Comparison of ENCODE assay signal across 20 mouse cellular contexts in genomic region chr17:14254616-14255015, GRCm38 (mm10). TPM values are rescaled to one million over a fixed set of nuclear protein-coding genes. Genes with fewer than 3 reads are reported as not detected.
DNase-seq lines count a peak whose midpoint lies in the region; ATAC-seq and TF ChIP-seq lines count a peak whose summit lies in the region.
"Had no signal": no experiment of that assay in that cellular context is flagged by ENCODE, and none has a peak within 500 bp of the region (broad histone marks: within the 10 kb centered on the region; RNA-seq: fewer than 3 reads in every experiment).

No protein-coding gene starts in this region.

- 63% methylated on average over 5 of the region's 5 CpGs for WGBS in heart, adult 2 months
- WGBS in intestine, embryonic 14.5 days, result 15% methylated on average over 5 of the region's 5 CpGs
- WGBS in intestine, postnatal 0 days, result 43% methylated on average over 5 of the region's 5 CpGs

- no peak for ATAC-seq in intestine, embryonic 14.5 days (replicated peaks; ENCODE audit: low FRiP score, low TSS enrichment, low read depth)
- ATAC-seq in intestine, postnatal 0 days, result peak; percentile 17; the same call in 1 of the 2 replicates
- ATAC-seq: forebrain, embryonic 13.5 days; inflammation-experienced regulatory T-cells, adult 6 months had no signal

- H3K79me2 ChIP-seq in heart, adult 2 months (replicated peaks; ENCODE audit: control insufficient read depth, insufficient read depth, low read length), result no peaks in the 10 kb centered on the region

- no peak overlapping the region for H3K9ac ChIP-seq in heart, adult 2 months (ENCODE audit: low read depth, low read length)
- no peak overlapping the region for H3K9ac ChIP-seq in intestine, embryonic 14.5 days (ENCODE audit: low read length)
- no peak overlapping the region for H3K9ac ChIP-seq in intestine, postnatal 0 days (ENCODE audit: low read depth, low read length)
- H3K9ac ChIP-seq: forebrain, embryonic 13.5 days; heart, embryonic 15.5 days; hindbrain, embryonic 13.5 days; limb, embryonic 15.5 days; liver, embryonic 15.5 days had no signal

- TF ChIP-seq CTCF in heart, adult 2 months (IDR thresholded peaks at IDR 0.05), result no peak
- TF ChIP-seq CTCF in intestine, postnatal 0 days (IDR thresholded peaks at IDR 0.05; ENCODE audit: low read depth), result no peak

- intact Hi-C loops in heart, adult 2 months (cut with DNase I), result no loop called here
- intact Hi-C loops in heart, postnatal 25 days (cut with DNase I), result no loop called here

- no peak for TF ChIP-seq EP300 in heart, adult 2 months (IDR thresholded peaks at IDR 0.05; ENCODE audit: insufficient read depth, low read depth, low read length)

- TF ChIP-seq POLR2A in heart, adult 2 months (IDR thresholded peaks at IDR 0.05; ENCODE audit: insufficient read depth, low read depth, low read length), result no peak

- peak; percentile 28 to 35 for DNase-seq in heart, adult 2 months
- DNase-seq in heart, postnatal 25 days (ENCODE audit: low spot score), result no peak
- DNase-seq in kidney, postnatal 10 days, result peak; percentile 35
- no peak for DNase-seq in kidney, adult 9 months
- no peak for DNase-seq in intestine, embryonic 14.5 days (ENCODE audit: low spot score)
- DNase-seq in adrenal gland, postnatal 10 days, result no peak
- DNase-seq: adrenal gland, adult 2 months; cerebellum, adult 8-10 months; lung, postnatal 14 days; right cerebral cortex, postnatal 14 days had no signal

- no peak overlapping the region for H3K4me3 ChIP-seq in heart, adult 2 months
- H3K4me3 ChIP-seq in intestine, embryonic 14.5 days (ENCODE audit: low read depth, low read length), result no peak overlapping the region
- no peak overlapping the region for H3K4me3 ChIP-seq in intestine, postnatal 0 days (ENCODE audit: low read depth, low read length)
- H3K4me3 ChIP-seq: erythroblast, embryonic 14.5 days; forebrain, embryonic 13.5 days; heart, embryonic 15.5 days; hindbrain, embryonic 13.5 days; limb, embryonic 15.5 days; liver, embryonic 15.5 days had no signal

- no peak overlapping the region for H3K4me2 ChIP-seq in intestine, embryonic 14.5 days (ENCODE audit: low read length)
- H3K4me2 ChIP-seq in intestine, postnatal 0 days (replicated peaks; ENCODE audit: low read depth), result no peak overlapping the region
- H3K4me2 ChIP-seq: forebrain, embryonic 13.5 days; heart, embryonic 15.5 days; hindbrain, embryonic 13.5 days; limb, embryonic 15.5 days; liver, embryonic 15.5 days had no signal

- no peaks in the 10 kb centered on the region for H3K36me3 ChIP-seq in heart, adult 2 months (ENCODE audit: control insufficient read depth, insufficient read depth, low read length)
- no peaks in the 10 kb centered on the region for H3K36me3 ChIP-seq in intestine, embryonic 14.5 days (ENCODE audit: control insufficient read depth, insufficient read depth, low read length)
- no peaks in the 10 kb centered on the region for H3K36me3 ChIP-seq in intestine, postnatal 0 days (ENCODE audit: control insufficient read depth, insufficient read depth)
- H3K36me3 ChIP-seq: heart, embryonic 15.5 days; hindbrain, embryonic 13.5 days; limb, embryonic 15.5 days; liver, embryonic 15.5 days had no signal

- no peaks in the 10 kb centered on the region for H3K4me1 ChIP-seq in heart, adult 2 months (ENCODE audit: control insufficient read depth, insufficient read depth, low read length)
- peaks cover 10% of the 10 kb centered on the region for H3K4me1 ChIP-seq in intestine, embryonic 14.5 days (replicated peaks; ENCODE audit: control insufficient read depth, insufficient read depth, low read length)
- H3K4me1 ChIP-seq in intestine, postnatal 0 days (replicated peaks; ENCODE audit: control insufficient read depth, insufficient read depth, low read length), result 0 out of 2 replicates have a peak, but pooled peaks cover 7% of the 10 kb centered on the region
- H3K4me1 ChIP-seq: forebrain, embryonic 13.5 days; hindbrain, embryonic 13.5 days had no signal

- H3K27me3 ChIP-seq in heart, adult 2 months (ENCODE audit: control insufficient read depth, insufficient read depth, low read length), result no peaks in the 10 kb centered on the region
- no peaks in the 10 kb centered on the region for H3K27me3 ChIP-seq in intestine, embryonic 14.5 days (replicated peaks; ENCODE audit: control insufficient read depth, insufficient read depth, low read length)
- no peaks in the 10 kb centered on the region for H3K27me3 ChIP-seq in intestine, postnatal 0 days (replicated peaks; ENCODE audit: control insufficient read depth, insufficient read depth, low read length)
- H3K27me3 ChIP-seq: forebrain, embryonic 13.5 days; hindbrain, embryonic 13.5 days; limb, embryonic 15.5 days; liver, embryonic 15.5 days had no signal

- no peaks in the 10 kb centered on the region for H3K9me3 ChIP-seq in intestine, embryonic 14.5 days (ENCODE audit: control insufficient read depth, low read length)
- H3K9me3 ChIP-seq in intestine, postnatal 0 days (ENCODE audit: control insufficient read depth), result no peaks in the 10 kb centered on the region
- H3K9me3 ChIP-seq: forebrain, embryonic 13.5 days; heart, embryonic 15.5 days; hindbrain, embryonic 13.5 days; limb, embryonic 15.5 days; liver, embryonic 15.5 days had no signal

- no peak overlapping the region; the same call in 1 of the 2 replicates for H3K27ac ChIP-seq in heart, adult 2 months
- H3K27ac ChIP-seq in intestine, embryonic 14.5 days (ENCODE audit: low read depth), result peak overlapping the region; percentile 54; the same call in 1 of the 2 replicates
- no peak overlapping the region for H3K27ac ChIP-seq in intestine, postnatal 0 days (ENCODE audit: low read depth, low read length)
- H3K27ac ChIP-seq: forebrain, embryonic 13.5 days; heart, embryonic 15.5 days; hindbrain, embryonic 13.5 days; limb, embryonic 15.5 days; liver, embryonic 15.5 days had no signal

RNA-seq across cellular contexts. Expression of gene Smoc2, which starts 24.7 kb away (rescaled TPM):
- total RNA-seq in heart, adult 2 months (2021), result 10 to 100 TPM; 36.5 to 55.4 TPM
- polyA plus RNA-seq in heart, adult 2 months (2012; rRNA removed), result 54.9 and 104 TPM in 2 replicates
- 10 to 100 TPM; 41.3 to 49.1 TPM for total RNA-seq in heart, postnatal 25 days (2021)
- 184 and 222 TPM in 2 replicates for polyA plus RNA-seq in intestine, embryonic 14.5 days (2014; fragmentation: Nextera tagmentation; extraction: Ambion mirVana)
- 62.7 and 63.4 TPM in 2 replicates for polyA plus RNA-seq in intestine, postnatal 0 days (2015; fragmentation: Nextera tagmentation; extraction: Ambion mirVana)
- total RNA-seq in adrenal gland, postnatal 10 days (2021), result 10 to 100 TPM; 31.8 to 39.5 TPM
- total RNA-seq: common myeloid progenitor, adult 5-6 weeks; neutrophil, adult 5-6 weeks had no signal

RNA-seq across cellular contexts. Expression of gene Dact2, which starts 50.5 kb away (rescaled TPM):
- total RNA-seq in heart, adult 2 months (2021), result 1 to 10 TPM in 1 of 2 experiments, under 1 TPM in 1; 0.80 to 1.4 TPM
- 0.76 and 1.00 TPM in 2 replicates for polyA plus RNA-seq in heart, adult 2 months (2012; rRNA removed)
- total RNA-seq in heart, postnatal 25 days (2021), result 1 to 10 TPM in 1 of 2 experiments, under 1 TPM in 1; 0.92 to 1.8 TPM
- polyA plus RNA-seq in intestine, embryonic 14.5 days (2014; fragmentation: Nextera tagmentation; extraction: Ambion mirVana), result 10.4 and 10.8 TPM in 2 replicates
- 6.2 and 7.8 TPM in 2 replicates for polyA plus RNA-seq in intestine, postnatal 0 days (2015; fragmentation: Nextera tagmentation; extraction: Ambion mirVana)
- 1 to 10 TPM; 2.5 to 2.8 TPM for total RNA-seq in adrenal gland, postnatal 10 days (2021)
- total RNA-seq: common myeloid progenitor, adult 5-6 weeks; neutrophil, adult 5-6 weeks had no signal
- polyA plus RNA-seq: erythroblast, embryonic 14.5 days had no signal

Comparison
In these comparisons a context has a peak if more than half of its experiments do, and no peak if none do; other contexts are left out.
1. DNase-seq: peak in heart, adult 2 months (2 of 2) and kidney, postnatal 10 days (single experiment); none in heart, postnatal 25 days (single experiment), kidney, adult 9 months (single experiment), intestine, embryonic 14.5 days (single experiment) and adrenal gland, postnatal 10 days (single experiment).